Mouse (Mus musculus): ENCODE measurements around the gene 1810043G02Rik. TPM values are rescaled to one million over a fixed set of nuclear protein-coding genes. Genes with fewer than 3 reads are reported as not detected.
"Not testable (repeated sequence)": the region's sequence is repeated elsewhere in the genome, so short reads cannot be mapped to it uniquely, and the experiment has no call there.

The 1810043G02Rik gene
- 4.4 and 5.8 TPM in 2 replicates for polyA plus RNA-seq (2011; ENCODE audit: insufficient read depth, insufficient read length, low replicate concordance, missing spikeins)

DNA sequence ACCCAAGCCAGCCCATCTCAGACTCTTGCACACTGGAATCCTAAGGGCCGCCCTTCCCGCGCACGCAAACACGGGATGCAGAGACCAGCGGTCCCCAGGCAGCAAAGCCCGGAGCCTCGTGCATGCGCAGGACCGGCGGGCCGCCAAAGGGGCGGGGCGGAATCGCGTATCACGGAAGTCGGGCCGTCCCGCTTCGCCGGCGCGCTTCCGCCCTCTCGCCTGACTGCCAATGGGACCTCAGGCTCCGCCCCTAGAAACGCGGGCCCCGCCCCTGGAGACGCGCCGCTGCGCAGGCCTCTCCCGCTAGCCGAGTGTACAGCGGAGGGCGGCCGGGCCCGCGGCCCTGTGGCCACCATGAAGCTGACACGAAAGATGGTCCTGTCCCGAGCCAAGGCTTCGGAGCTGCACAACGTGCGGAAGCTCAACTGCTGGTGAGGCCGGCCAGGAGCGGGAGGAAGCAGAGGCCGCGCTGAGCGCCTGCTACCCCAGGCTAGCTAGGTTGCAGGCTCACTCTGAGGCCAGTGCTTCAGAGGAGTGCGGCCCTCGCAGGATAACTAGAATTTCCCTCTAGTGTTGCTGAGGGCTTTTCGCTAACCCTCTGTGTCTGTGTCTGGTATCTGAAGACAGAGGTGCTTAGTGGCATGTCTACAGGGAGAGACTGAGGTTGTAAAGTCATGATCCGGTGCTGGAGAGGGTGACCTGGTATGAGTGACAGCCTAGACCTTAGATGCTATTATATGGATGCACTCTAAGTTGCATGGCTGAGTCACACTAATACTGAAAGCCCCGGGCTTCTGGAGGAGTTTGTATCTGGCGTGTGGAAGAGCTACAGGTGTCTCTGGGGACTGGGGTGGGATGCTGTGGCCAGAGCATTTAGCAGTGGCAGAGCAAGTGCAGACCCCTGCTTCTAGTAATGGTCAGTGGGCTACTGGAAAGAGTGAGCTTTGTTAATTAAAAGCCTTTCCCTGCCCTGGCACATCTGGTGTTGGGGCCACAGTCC is at the start of gene 1810043G02Rik:
Gene 1810043G02Rik (plus strand): TSS at position 174 of the 1,000 bp plus-strand sequence.
- Histone ChIP-seq H3K4me3 (replicated peaks; ENCODE audit: control insufficient read depth, low read depth, low read length) (peak within 1 kb of the TSS; percentile 77), H3K27ac (ENCODE audit: control insufficient read depth, insufficient read depth, low read depth, low read length, poor library complexity) (peak within 1 kb of the TSS; percentile 12; the same call in 1 of the 2 replicates), H3K4me1 (ENCODE audit: control insufficient read depth, insufficient read depth, low read length) (peaks cover 3% of the 10 kb centered on the region; the same call in 1 of the 2 replicates)
- 2% methylated on average over 57 of the region's 57 CpGs for WGBS
- no peak for TF ChIP-seq CTCF (IDR thresholded peaks at IDR 0.05; ENCODE audit: control insufficient read depth, insufficient read depth, low read length)
- 0 out of 2 replicates have a peak, but pooled peaks have one; percentile 38 for TF ChIP-seq POLR2A (IDR thresholded peaks at IDR 0.05; ENCODE audit: borderline replicate concordance, control insufficient read depth, low read depth, low read length)

DNA sequence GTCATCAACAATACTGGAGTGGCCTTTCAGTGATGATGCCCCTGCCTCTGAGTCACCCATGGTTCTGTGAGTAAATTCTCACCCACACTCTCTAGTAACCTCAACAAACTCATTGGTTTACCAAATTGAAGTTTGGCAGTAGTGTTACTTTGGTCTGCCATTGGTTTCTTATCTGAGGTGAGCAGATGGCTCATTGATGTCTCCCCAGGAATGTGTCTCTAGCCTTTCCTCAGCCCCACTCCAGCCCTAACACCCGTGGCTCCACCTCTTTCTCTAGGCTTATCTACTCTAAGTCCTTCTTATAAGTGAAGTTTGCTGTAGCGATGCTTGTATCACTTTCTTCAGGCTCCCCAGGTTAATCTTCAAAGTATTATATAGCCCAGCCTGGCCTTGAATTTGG is 38.6 kb upstream of the 1810043G02Rik start:
- no peak overlapping the region for H3K27ac ChIP-seq (ENCODE audit: control insufficient read depth, insufficient read depth, low read depth, low read length, poor library complexity)
- TF ChIP-seq POLR2A (IDR thresholded peaks at IDR 0.05; ENCODE audit: borderline replicate concordance, control insufficient read depth, low read depth, low read length) (no peak), CTCF (IDR thresholded peaks at IDR 0.05; ENCODE audit: control insufficient read depth, insufficient read depth, low read length) (no peak)
- H3K4me1 ChIP-seq (ENCODE audit: control insufficient read depth, insufficient read depth, low read length) = no peaks in the 10 kb centered on the region
- no peak overlapping the region for H3K4me3 ChIP-seq (replicated peaks; ENCODE audit: control insufficient read depth, low read depth, low read length)
- 60% methylated on average over 2 of the region's 2 CpGs for WGBS

DNA sequence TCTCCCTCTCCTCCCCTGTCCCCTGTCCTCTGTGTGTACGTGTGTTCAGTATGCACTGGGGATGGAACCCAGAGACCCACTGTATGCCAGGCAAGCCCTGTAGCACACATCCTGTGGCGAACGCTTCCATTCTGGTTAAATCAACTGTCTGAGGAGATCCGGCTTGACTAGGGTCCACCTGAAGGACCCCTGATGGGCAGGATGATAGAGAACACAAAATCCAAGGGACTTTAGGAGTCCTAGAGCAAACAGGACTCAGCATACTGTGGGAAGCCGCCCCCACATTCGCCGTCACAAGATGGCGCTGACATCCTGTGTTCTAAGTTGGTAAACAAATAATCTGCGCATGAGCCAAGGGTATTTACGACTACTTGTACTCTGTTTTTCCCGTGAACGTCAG is 27.9 kb upstream of the 1810043G02Rik start:
- not testable (repeated sequence) for H3K27ac ChIP-seq (ENCODE audit: control insufficient read depth, insufficient read depth, low read depth, low read length, poor library complexity); H3K4me3 ChIP-seq (replicated peaks; ENCODE audit: control insufficient read depth, low read depth, low read length); H3K4me1 ChIP-seq (ENCODE audit: control insufficient read depth, insufficient read depth, low read length)
- WGBS = 90% methylated on average over 8 of the region's 12 CpGs

DNA sequence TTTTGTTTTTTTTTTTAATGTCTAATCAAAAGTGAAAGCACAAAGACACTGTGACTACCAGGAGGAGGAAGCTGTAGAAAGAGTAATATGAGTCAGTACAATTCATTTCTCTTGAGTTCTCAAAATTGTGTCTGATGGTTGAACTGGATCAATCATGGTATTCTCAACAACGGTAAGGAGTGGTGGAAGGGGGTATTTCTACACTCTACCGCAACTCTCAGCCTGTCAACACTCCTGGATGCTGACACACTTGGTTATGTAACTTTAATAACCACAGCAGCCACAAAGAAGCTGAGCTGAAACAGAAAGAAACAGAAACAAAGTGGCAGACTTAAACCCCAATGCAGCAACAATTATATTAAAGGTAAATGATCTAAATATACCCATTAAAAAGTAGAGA is 15.6 kb upstream of the 1810043G02Rik start:
- Histone ChIP-seq H3K4me1 (ENCODE audit: control insufficient read depth, insufficient read depth, low read length) (peaks cover 7% of the 10 kb centered on the region; the same call in 1 of the 2 replicates), H3K27ac (ENCODE audit: control insufficient read depth, insufficient read depth, low read depth, low read length, poor library complexity) (peak overlapping the region; percentile 83)
- WGBS = 1% methylated on average over 2 of the region's 2 CpGs

DNA sequence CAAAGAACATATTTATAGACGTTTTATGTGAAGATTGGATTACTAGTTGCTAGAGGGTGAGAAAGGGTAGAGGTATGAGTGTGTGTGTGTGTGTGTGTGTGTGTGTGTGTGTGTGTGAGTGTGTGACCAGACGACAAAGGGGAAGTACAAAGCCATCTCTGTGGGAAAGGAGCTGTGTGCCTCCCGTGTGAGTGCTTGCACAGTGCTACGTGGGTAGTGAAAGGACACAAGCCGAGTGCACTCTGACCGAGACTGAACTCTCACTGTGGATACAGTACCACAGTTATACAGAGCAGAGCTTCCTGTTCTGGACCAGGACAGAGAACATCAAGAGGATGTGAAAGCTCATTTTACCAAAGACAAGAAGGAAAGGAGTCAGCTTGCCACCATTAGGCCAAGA is 14.4 kb upstream of the 1810043G02Rik start:
- WGBS = 8% methylated on average over 6 of the region's 6 CpGs
- H3K4me3 ChIP-seq (replicated peaks; ENCODE audit: control insufficient read depth, low read depth, low read length) = no peak overlapping the region
- H3K4me1 ChIP-seq (ENCODE audit: control insufficient read depth, insufficient read depth, low read length) = peaks cover 7% of the 10 kb centered on the region; the same call in 1 of the 2 replicates
- H3K27ac ChIP-seq (ENCODE audit: control insufficient read depth, insufficient read depth, low read depth, low read length, poor library complexity) = peak overlapping the region; percentile 55; the same call in 1 of the 2 replicates
- TF ChIP-seq POLR2A (IDR thresholded peaks at IDR 0.05; ENCODE audit: borderline replicate concordance, control insufficient read depth, low read depth, low read length) (no peak), CTCF (IDR thresholded peaks at IDR 0.05; ENCODE audit: control insufficient read depth, insufficient read depth, low read length) (no peak)

More for the DNA sequence above, 15.6 kb upstream of the 1810043G02Rik start:
- H3K4me3 ChIP-seq (replicated peaks; ENCODE audit: control insufficient read depth, low read depth, low read length) = peak overlapping the region; percentile 18
- TF ChIP-seq POLR2A (IDR thresholded peaks at IDR 0.05; ENCODE audit: borderline replicate concordance, control insufficient read depth, low read depth, low read length) = no peak
- no peak for TF ChIP-seq CTCF (IDR thresholded peaks at IDR 0.05; ENCODE audit: control insufficient read depth, insufficient read depth, low read length)

DNA sequence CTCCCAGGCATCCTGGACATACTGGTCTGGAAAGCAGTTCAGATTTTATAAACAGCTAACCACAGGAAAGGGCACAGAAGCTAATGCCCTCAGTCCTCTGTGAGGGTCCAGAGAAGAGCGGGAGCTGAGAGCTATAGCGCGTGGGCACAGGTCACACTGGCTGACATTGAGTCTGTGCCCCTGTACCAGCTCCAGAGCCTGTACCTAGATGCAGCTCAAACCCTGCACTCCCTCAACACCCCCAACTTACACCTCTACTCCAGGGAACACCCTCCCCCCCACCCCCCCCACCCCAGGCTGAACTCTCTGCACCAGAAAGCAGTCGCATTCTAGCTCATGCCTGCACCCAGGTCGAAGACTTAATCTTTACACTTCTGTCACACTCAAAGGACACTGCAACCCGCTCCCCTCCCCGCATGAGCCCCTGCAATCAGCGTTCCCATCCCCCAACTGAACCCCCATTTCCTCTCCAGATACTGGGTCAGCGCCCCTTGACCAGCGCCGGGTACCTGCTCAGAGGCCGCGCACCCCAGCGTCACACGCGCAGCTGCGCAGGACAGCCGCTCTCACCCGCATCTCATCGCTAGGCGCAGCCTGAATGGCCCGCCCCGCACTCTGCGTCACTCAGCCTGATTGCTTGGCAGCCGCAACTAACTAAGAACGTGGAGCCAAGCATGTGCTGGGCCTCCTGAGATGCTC is 8.9 kb upstream of the 1810043G02Rik start:
- Histone ChIP-seq H3K4me1 (ENCODE audit: control insufficient read depth, insufficient read depth, low read length) (peaks cover 8% of the 10 kb centered on the region), H3K27ac (ENCODE audit: control insufficient read depth, insufficient read depth, low read depth, low read length, poor library complexity) (peak overlapping the region; percentile 84), H3K4me3 (replicated peaks; ENCODE audit: control insufficient read depth, low read depth, low read length) (peak overlapping the region; percentile 67)
- TF ChIP-seq CTCF (IDR thresholded peaks at IDR 0.05; ENCODE audit: control insufficient read depth, insufficient read depth, low read length) = no peak
- TF ChIP-seq POLR2A (IDR thresholded peaks at IDR 0.05; ENCODE audit: borderline replicate concordance, control insufficient read depth, low read depth, low read length) = peak; percentile 46; the same call in 1 of the 2 replicates
- 10% methylated on average over 26 of the region's 26 CpGs for WGBS

DNA sequence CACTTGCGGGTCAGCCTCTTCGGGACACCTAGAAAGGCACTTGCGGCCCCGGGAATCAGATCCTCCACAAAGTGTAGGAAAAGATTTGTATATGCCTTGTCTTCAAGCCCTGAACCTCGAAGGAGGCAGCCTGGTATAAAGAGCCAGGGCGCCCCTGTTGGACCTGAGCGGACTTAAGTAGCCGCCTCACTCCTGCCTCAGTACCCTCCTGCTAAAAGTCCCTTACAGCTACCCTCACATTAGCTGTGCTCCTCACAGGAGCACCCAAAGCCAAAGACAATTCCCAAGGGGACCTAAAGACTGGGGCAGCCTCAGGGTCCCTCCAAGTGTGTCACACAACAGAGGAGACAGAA is 8.4 kb upstream of the 1810043G02Rik start:
- peaks cover 6% of the 10 kb centered on the region for H3K4me1 ChIP-seq (ENCODE audit: control insufficient read depth, insufficient read depth, low read length)
- H3K4me3 ChIP-seq (replicated peaks; ENCODE audit: control insufficient read depth, low read depth, low read length) = peak overlapping the region; percentile 67
- peak overlapping the region; percentile 84 for H3K27ac ChIP-seq (ENCODE audit: control insufficient read depth, insufficient read depth, low read depth, low read length, poor library complexity)
- TF ChIP-seq POLR2A (IDR thresholded peaks at IDR 0.05; ENCODE audit: borderline replicate concordance, control insufficient read depth, low read depth, low read length) = no peak
- WGBS = 7% methylated on average over 8 of the region's 8 CpGs

DNA sequence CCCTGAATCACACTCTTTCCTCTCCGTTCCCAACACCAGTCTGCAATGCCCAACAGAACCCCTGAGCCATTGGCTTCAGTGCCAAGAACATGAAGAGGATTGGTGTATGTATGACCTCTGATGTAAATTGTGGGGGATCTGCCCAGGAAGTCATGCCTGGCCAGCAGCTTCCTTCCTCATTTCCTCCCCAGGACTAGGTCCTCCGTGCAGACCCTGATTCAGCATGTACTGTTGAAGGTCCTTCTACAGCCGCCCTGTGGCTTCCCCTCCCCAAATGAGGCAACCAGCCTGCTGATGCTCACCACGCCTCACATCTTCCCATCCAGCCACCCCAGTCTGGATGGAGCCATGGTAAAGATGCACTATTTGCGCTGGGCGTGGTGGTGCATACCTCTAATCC is 7.8 kb upstream of the 1810043G02Rik start, which contains the start of gene Trpm2:
Gene Trpm2 (minus strand): TSS at position 83 of the 400 bp plus-strand sequence.
- peaks cover 6% of the 10 kb centered on the region for H3K4me1 ChIP-seq (ENCODE audit: control insufficient read depth, insufficient read depth, low read length)
- TF ChIP-seq CTCF (IDR thresholded peaks at IDR 0.05; ENCODE audit: control insufficient read depth, insufficient read depth, low read length) = no peak
- no peak for TF ChIP-seq POLR2A (IDR thresholded peaks at IDR 0.05; ENCODE audit: borderline replicate concordance, control insufficient read depth, low read depth, low read length)
- WGBS = 6% methylated on average over 6 of the region's 6 CpGs

More for the DNA sequence above, 7.8 kb upstream of the 1810043G02Rik start, which contains the start of gene Trpm2:
- H3K4me3 ChIP-seq (replicated peaks; ENCODE audit: control insufficient read depth, low read depth, low read length) = peak within 1 kb of the TSS; percentile 67
- H3K27ac ChIP-seq (ENCODE audit: control insufficient read depth, insufficient read depth, low read depth, low read length, poor library complexity) = peak within 1 kb of the TSS; percentile 84

Measured in bone marrow, adult 2 months (tissue).